Mouse (Mus musculus): ENCODE data around the gene Dmrtc2.
"Not testable (repeated sequence)": the region's sequence is repeated elsewhere in the genome, so short reads cannot be mapped to it uniquely, and the experiment has no call there.

Gene Dmrtc2

DNA sequence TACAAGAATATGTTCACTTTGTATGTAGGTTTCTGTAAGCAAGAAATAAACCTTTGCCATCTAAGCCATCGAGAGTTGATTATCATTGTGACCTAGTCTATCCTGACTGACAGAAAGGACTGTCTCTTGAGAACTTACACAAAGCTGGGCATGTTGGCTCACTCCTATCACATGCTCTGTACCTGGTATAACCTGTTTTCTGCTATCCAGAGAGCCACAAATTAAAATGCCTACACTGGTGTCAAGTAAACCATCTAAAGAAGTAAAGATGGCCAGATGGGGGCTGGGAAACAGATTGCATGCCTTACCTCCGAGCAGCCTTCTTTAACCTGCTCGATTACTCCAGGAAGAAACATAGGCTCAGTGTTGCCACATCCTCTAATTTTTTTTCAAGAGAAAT lies 7.7 kb downstream of the Dmrtc2 start:
- DNase-seq, result no peak

DNA sequence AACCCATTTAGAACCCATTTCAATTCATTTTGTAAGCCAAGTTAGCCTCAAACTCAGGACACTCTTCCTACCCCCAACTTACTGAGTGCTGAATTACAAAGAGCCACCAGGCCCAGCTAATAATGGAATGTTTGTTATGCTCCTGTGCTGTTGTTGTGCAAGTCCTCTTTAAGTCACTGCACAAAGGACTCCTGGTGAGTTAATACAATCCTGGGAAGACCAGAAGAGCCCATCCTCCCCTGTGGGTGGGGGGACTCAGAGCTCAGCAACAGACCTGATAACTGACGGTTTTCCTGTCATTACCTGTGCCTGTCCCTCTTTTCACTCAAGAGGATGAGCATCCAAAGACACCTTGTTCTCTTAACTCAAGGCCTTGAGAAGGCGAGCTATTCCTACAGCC lies 9.8 kb downstream of the Dmrtc2 start:
- DNase-seq, result no peak

DNA sequence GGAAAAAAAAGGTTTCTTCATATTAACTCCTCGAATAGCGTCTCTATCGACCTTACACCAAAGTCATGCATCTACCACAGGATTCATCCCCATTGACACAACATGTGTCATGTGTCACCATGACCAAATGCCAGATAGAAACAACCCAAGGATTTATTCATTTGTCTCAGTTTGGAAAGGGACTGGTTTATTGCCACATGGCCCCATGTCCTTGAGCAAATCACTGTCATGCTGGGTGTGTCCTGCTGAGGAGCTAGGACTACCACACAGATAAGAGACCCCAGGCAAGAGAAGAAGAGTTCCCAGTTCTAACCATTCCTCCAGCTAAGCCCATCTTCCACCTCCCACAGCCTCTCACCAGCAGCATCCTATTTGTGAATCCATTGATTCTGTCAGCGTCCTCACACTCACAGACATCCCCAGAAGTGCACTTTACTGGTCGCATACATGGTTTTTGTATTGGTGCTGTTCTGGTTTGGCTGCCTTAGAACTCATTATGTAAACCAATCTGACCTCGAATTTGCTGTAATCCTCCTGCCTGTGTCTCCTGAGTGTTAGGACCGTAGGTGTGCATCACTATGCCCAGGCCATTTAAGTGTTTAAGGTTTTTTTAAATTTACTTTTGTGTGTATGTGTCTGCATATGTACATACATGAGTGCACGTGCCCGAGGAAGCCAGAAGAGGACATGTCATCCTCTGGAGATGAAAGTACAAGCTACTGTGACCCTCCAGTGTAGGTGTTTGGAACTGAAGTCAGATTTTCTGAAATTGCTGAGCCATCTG lies 12.8 kb downstream of the Dmrtc2 start:
- no peak for DNase-seq

DNA sequence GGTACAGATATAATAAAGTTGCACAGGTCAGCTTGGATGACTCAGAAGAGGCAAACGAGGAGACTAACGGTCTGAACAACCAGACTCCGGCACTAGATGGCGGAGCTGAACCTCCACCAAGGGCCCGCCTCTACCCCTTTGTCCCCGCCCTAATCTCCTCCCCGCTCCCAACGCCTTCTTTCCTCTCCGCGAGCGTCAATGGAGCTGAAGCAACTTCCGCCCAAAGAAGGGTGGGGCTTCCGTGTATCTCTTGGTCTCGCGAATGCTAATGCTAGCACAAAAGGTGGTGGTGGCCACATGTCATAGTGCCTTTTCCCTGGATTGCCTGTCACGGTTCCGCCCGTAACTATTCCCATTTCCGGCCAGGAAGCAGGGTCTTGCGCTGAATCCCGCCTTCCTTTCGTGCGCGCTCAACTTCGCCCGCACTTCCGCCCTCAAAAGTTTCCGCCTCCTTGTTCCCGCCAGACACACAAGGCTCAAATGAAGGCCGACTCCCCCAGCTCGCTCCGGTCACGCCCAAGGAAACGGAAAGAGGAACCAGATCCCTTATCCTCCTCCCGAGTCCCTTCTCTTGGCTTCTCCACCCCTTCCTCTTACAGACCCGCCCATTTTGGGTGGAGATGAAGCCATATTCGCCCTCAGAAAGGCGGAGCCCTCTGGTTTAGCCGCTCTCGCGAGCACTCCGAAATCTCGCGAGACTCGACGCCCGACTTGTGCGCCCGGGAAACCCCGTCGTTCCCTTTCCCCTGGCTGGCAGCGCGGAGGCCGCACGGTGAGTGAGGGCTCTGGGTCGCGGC lies 14.2 kb downstream of the Dmrtc2 start, which contains the start of gene Rps19:
Gene Rps19, plus strand, starts transcription at position 476 of the 797 bp plus-strand sequence.
- DNase-seq, result peak; percentile 99

DNA sequence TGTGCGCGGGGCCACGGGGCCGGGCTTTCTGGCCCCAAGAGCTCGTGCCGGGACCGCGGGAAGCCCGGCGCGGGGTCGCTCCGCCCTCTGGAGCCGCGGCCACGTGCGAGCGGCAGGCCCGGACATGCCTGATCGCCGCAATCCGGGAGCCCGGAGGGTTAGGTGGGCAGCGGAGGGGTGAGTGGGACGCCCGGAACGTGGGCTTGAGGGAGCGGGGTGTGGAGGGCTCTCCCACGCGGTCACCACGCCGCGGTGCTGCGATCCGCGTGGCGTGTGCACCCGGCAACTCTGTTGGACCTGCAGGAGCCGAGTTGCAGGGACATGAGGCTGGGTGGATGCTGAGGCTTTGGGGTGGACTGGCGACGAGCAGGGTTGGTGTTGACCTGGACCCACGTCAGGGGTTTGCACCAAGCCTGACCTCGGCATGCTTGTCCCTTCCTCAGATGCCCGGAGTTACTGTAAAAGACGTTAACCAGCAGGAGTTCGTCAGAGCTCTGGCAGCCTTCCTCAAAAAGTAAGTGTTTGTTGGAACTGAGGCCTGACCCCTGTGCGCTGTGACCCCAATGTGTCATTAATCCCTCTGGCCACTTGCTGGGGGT lies 14.9 kb downstream of the Dmrtc2 start:
- peak; percentile 60 to 69 for DNase-seq

DNA sequence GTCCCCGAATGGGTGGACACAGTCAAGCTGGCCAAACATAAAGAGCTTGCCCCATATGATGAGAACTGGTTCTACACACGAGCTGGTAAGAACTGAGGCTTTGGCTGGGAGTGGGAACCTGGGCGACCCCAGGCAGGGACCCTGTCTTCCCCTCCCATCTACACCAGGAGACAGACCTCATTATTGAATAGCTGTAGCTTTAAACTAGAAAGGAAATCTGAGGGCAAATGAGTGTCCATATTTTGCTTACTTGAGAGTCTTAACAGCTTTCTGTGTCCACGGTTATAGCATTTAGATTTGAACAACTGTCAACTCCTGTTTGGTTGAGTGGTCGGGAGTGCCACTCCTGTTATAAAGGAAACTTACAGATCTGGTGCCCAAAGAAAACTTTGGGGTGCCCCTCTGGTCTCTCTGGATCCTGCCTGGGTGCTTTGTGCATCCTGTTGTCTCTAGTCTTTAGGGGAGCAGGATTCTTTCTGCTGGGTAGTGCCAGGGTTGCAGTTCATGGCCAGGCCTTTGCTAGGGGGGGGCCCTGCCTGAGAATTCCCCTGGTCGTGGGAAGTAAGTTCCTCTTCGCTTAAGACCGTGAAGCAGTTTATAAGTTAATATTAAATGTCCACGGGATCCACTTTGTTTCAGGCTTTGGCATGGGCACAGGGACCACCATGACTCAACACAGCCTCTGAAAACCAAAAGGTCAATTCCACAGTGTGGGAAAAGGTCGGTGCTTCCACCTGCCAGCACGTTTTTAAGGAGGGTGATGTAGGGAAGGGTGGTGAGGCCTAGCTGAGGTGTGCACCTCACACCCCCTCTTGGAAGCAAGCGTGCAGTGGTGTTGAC lies 15.8 kb downstream of the Dmrtc2 start:
- no peak for DNase-seq

DNA sequence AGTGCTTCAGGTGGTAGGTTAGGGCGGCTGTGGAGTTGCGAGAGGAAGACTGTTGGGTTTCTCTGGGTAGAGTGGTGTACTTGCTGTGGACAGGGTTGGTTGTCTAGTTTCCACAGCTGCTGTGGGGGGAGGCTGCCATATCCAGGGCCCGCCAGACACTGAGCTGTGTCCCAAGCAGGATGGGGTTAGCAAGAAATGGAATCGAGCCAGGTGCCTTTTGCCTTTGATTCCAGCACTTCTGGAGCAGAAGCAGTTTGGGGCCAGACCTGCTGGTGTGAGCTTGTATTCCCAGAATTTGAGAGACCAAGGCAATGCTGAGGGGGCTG lies 16.4 kb downstream of the Dmrtc2 start:
- DNase-seq, result peak in 1 of 2 experiments; percentile 43

DNA sequence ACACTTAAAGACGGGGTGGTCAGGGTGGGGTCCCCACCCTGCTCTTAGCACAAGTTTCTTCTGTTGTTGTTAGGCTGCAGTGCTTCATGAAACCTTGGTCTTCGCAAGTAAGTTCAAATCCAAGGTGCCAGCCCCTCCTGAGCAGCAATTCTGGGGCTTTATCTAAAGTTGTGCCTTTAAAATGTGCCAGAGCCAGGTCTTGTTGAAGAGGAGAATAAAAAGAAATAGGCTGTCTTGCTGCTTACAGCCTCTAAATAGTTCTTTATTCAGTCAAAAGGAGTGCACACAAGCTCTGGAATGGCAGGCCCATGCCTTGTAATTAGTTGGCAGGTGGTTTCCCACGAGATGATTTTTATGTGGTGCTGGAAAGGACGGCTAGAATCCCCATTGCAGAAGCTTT lies 17.2 kb downstream of the Dmrtc2 start:
- no peak for DNase-seq

DNA sequence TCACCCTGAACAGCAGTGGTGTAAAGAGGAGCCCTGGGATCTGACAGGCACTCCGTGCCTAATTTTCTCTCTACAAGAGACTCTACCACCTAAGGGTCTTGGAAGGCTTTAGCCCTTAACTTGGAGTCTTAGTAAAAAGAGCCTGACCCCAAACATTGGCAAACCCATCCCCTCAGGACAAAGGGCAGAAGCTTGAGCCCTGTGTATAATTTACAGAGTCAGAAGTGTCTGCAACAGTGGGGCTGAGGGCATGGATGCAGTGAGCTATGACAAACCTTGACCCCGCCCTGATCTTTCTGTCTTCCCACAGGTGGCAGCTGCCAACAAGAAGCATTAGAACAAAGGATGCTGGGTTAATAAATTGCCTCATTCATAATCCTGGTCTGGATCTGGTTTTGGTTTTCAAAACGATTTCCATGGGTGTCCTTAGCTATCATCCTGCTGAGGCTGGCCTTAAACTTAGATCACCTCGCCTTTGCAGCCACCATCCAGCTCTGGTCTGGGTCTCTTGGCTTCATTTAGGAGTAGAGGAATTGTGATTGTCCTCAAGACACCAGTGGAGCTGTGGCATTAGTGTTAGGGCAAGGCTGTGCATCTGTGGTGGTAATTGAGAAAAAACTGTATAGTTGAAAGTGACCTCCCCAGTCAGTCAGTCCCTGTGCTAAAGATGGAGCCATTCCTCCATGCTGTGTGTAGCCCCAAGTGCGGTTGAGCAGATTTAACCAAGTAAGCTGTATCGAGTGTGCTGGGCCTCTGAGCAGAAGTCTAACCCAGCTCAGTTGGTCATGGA lies 19.8 kb downstream of the Dmrtc2 start:
- no peak for DNase-seq

DNA sequence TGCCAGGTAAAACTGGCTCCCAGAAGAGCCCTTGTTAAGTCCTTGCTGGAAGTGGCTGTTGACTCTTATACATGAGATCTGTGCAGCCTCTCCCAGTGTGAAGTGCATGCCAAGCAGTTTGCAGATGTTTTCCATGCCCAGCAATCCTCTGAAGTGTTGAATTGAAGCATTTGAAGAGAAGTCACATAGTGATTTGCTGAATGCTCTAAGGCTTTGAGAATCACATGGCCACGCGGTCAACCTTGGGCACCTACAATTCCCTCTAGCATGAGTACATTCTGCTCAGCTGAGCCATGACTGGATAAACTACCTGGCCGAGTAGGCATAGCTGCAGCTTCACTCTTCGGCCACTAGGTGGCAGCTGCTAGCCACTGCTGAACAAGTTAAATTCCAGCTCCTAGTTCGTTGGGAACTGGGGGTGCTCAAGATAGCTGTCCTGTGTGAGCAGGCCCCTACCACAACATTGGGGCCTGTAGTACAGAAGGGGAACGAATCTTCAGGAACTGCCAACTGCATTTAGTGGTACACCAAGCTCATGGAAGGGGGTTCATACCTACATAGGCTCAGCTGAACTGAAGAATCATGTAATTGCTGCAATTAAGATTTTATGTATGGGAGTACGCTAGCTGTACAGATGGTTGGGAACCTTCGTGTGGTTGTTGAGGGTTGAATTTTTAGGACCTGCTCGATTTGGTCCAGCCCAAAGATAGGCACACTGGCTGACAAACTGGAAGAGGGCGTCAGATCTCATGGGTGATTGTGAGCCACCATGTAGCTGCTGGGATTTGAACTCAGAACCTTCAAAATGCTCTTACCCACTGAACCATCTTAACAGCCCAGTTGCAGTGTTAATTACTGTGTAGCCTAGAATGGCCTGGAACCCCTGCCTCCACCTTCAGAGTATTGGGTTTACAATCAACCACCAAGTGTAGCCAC lies 20.7 kb downstream of the Dmrtc2 start:
- peak; percentile 86 to 87 for DNase-seq

DNA sequence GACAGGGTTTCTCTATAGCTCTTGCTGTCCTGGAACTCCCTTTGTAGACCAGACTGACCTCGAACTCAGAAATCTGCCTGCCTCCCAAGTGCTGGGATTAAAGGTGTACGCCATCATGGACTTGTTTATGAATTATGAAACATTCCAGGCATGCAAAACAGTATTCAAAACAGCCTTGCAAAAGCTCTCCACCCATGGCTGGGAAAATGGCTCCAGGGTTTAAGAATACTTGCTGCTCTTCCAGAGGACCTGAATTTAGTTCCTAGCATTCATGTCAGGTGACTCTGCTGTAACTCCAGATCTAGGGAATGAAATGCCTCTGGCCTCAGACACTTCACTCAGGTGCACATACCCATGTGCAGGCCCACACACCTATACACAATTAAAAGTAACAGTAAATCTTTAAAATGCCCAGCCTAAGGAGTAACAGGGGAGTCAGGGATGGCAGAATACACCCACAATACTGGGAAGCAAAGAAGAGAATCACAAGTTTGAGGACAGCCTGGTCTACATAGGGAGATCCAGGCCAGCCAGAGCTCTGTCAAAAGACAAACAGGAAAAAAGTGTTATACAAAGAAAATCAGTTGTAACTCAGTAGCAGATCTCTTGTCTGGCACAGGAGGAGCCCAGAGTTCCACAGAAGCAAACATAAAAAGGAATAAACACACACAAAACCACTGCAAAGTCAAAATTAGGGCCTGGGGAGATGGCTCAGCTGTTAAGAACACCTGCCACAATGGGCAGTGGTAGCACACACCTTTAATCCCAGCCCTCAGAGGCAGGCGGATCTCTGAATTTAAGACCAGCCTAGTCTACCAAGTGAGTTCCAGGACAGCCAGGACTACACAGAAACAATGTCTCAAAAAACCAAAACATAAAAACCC lies 21.6 kb downstream of the Dmrtc2 start:
- no peak for DNase-seq

DNA sequence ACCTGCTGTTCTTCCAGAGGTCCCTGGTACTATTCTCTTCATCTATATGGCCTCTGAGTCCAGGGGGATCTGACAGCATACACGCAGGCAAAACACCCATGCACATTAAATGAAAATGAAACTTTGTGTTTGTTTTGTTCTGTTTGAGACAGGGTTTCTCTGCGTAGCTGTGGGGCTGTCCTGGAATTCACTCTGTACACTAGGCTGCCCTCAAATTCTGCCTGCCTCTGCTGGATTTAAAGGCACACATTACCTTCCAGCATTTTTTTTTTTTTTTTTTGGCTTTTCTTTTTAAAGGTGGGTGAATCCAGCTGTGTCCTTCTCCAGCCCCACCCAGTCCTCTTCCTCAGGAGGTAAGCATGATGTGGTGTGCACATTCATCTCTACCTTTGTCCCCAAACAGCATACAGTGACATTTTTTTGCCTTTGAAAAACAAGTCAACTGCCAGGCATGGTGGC lies 22.3 kb downstream of the Dmrtc2 start:
- no peak for DNase-seq

DNA sequence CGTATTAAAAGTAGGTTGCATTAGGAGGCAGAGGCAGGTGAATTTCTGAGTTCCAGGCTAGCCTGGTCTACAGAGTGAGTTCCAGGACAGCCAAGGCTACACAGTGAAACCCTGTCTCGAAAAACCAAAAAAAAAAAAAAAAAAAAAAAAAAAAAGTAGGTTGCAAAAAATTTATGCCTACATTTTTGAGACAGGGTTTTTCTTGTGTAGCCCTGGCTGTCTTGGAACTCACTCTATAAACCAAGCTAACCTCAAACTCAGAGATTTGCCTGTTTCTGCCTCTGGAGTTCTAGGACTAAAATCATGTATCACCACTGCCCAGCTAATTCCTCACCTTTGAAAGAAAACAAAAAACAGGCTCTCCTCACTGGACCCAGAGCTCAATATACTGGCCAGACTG lies 25.9 kb downstream of the Dmrtc2 start:
- not testable (repeated sequence) for DNase-seq

DNA sequence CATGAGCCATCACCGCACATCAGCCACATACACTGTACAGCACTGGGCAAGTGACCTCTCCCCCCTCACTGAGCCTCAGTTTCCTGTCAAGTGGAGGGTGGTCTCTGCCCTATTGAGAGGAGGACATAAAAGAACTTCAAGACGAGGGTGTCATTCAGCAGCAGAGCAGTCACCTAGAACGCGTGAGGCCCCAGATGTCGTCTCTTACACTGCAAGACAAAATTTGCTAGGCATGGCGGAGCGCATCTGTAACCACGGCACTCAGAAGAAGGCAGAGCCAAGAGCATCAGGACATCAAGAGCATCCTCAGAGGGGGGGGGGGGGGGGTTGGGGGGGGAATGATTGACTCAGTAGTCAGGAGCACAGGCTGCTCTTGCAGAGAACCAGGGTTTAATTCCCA lies 26.4 kb downstream of the Dmrtc2 start:
- DNase-seq, result no peak

DNA sequence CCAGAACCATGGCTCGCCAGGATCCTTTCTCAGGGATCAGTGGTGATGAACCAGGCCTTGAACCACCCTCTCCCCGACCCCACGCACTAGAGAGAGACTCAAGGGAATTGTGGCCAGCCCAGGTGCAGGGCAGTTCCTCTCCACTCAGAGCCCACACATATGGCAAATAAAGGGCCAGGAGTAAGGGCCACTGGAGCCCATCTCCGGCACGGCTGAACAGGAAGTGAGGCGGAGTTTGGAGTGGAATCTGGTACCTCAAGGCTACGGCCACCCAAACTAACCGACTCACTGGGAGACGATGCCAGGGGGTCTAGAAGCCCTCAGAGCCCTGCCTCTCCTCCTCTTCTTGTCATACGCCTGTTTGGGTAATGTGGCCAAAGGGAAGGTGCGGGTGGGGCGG lies 27.4 kb downstream of the Dmrtc2 start, which contains the start of gene Cd79a:
Gene Cd79a, plus strand, starts transcription at position 158 of the 400 bp plus-strand sequence.
- DNase-seq, result peak in 1 of 2 experiments; percentile 50

DNA sequence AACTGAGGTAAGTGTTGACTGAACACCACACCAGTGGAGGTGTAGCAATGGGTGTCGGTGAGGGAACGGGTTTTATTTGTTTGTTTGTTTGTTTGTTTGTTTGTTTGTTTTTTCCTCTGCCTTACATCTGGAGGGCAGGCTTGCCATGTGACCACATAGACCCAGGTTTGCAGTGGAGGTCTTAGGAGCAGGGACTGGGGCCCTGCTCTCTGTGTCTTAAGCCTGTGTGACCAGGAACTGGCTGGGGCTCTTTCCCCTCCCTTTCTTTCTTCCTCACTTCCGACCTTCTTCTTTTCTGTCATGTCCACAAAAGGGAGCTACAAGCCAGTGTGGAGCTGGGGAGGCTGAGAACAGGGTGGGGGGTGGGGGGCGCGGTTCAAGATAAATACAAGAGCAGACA lies 28.1 kb downstream of the Dmrtc2 start:
- no peak for DNase-seq

DNA sequence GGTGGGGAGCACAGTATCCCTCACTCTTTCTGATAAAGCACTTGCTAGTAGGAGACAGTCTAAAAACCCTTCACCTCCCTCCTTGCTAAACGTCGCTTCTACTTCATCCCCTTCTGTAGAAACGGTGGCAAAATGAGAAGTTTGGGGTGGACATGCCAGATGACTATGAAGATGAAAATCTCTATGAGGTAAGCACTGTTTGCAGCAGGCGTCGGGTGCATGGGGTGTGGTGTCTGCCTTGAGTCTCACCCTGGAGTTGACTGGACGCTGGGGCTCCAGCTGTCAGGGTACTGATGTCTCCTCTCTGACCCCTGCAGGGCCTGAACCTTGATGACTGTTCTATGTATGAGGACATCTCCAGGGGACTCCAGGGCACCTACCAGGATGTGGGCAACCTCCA lies 31.3 kb downstream of the Dmrtc2 start:
- no peak for DNase-seq

DNA sequence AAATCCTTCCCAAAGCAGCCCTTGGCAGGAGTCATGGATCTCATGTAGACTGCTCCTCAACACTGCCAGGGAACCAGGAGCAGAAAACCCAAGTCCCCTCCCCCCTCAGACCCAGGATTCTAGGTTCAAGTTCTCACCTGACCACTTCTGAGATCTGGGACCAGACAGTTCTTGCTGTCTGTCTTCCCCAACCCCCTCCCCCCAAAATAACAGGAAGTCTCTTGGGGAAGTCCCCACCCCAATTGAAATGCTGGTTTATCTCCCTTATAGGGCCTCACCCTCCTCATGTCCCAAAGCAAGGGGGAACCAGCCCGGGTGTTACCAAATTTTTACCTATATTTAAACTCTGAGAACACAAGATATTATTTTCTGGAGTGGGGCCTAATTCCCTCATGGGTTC lies 32.0 kb downstream of the Dmrtc2 start:
- DNase-seq, result no peak

DNA sequence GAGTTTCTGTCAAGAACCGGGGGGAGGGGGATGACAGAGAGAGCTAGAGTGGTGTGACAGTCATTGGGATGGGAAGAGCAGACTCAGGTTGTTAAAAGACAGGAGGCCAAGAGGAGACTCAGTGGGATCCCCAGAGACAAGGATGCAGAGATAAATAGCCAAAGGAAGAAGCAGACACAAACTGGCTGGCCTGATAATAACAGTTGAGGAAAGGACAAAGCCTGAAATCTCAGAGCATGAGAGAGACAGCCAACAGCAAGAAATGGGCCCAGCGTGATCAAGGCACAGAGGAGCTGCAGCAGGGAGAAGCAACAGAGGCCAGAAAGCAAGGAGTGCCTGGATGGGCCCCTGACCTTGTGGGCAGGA lies 32.4 kb downstream of the Dmrtc2 start:
- no peak for DNase-seq

Measured in lung, postnatal 4 days (tissue).